Mouse (Mus musculus) liver, adult 2 months (tissue): ENCODE results near the gene Crybg1. TPM values are rescaled to one million over a fixed set of nuclear protein-coding genes. Genes with fewer than 3 reads are reported as not detected.

Source experiments
- DNase-seq: peaks from one replicate; pipeline ENCODE4 v3.0.0-alpha.2; 2011; ENCODE audit warnings: low read depth, low spot score; ENCODE audit errors: extremely low read depth
- H3K27ac ChIP-seq: fragments of 200-500 bp; replicated peaks from 2 replicates; pipeline ENCODE4 v1.5.1; 2012; ENCODE audit warnings: low read depth, mild to moderate bottlenecking, control low read depth, inconsistent platforms, low read length; ENCODE audit not compliant: insufficient read depth
- H3K27me3 ChIP-seq: fragments of 200-500 bp; 2 replicates; pipeline ENCODE4 v1.6.1; 2012; ENCODE audit warnings: mild to moderate bottlenecking, moderate library complexity, low read length, inconsistent platforms; ENCODE audit not compliant: control insufficient read depth, insufficient read depth
- H3K36me3 ChIP-seq: fragments of 200-500 bp; 2 replicates; pipeline ENCODE4 v1.6.1; 2012; ENCODE audit warnings: low read length, inconsistent platforms; ENCODE audit not compliant: control insufficient read depth, insufficient read depth
- H3K4me1 ChIP-seq: fragments of 200-500 bp; 2 replicates; pipeline ENCODE4 v1.6.1; 2011; ENCODE audit warnings: low read length; ENCODE audit not compliant: control insufficient read depth, insufficient read depth
- H3K4me3 ChIP-seq: fragments of 200-500 bp; 2 replicates; pipeline ENCODE4 v1.5.1; 2011; ENCODE audit warnings: low read depth, mild to moderate bottlenecking, control low read depth, low read length, moderate library complexity; ENCODE audit not compliant: insufficient read depth
- H3K79me2 ChIP-seq: fragments of 200-500 bp; 2 replicates; pipeline ENCODE4 v1.6.1; 2012; ENCODE audit warnings: inconsistent platforms, mild to moderate bottlenecking, low read length, moderate library complexity; ENCODE audit not compliant: control insufficient read depth, insufficient read depth
- H3K9ac ChIP-seq: fragments of 200-500 bp; 2 replicates; pipeline ENCODE4 v1.6.1; 2012; ENCODE audit warnings: low read depth, mild to moderate bottlenecking, control low read depth, inconsistent platforms, low read length
- CTCF ChIP-seq: fragments of 200-500 bp; IDR thresholded peaks from 2 replicates; pipeline ENCODE4 v1.5.1; 2011; ENCODE audit warnings: low read depth, low read length, control low read depth
- POLR2A ChIP-seq: fragments of 200-500 bp; IDR thresholded peaks from 2 replicates; pipeline ENCODE4 v1.6.1; 2011; ENCODE audit warnings: low read length, control low read depth; ENCODE audit not compliant: insufficient read depth; ENCODE audit errors: extremely low read depth
- WGBS: fragments of 180-500 bp; shearing (Covaris S2); methylation state at CpG from one replicate; pipeline ENCODE4 v1.1.7; 2018; 5-methylcytosine and 5-hydroxymethylcytosine counted together
- polyA plus RNA-seq: library from polyadenylated mRNA; depleted of rRNA; stranded (reverse); fragments of >200 nt; gene quantifications from 2 replicates; pipeline ENCODE4 v1.2.3, GENCODE M21; 2012
- total RNA-seq: library from RNA; depleted of rRNA; stranded (reverse); fragments of >200 nt; gene quantifications from 2 replicates; pipeline ENCODE4 v1.2.3, GENCODE M21; 2014

Gene Crybg1
- total and polyA plus RNA-seq, 2 experiments = 3.2 to 13.0 TPM

- DNase-seq = no peak
- WGBS = 81% methylated on average over 8 of the region's 8 CpGs
- Histone ChIP-seq H3K4me1 (no peaks in the 10 kb centered on the region), H3K4me3 (no peak overlapping the region), H3K36me3 (no peaks in the 10 kb centered on the region), H3K79me2 (no peaks in the 10 kb centered on the region), H3K27me3 (no peaks in the 10 kb centered on the region), H3K27ac (no peak overlapping the region), H3K9ac (no peak overlapping the region)
- no peak for TF ChIP-seq POLR2A
- TF ChIP-seq CTCF = no peak
Observed at GRCm38 (mm10) chr10:44164258-44164975, 15.8 kb upstream of the Crybg1 start.

- DNase-seq = no peak
- 72% methylated on average over 4 of the region's 4 CpGs for WGBS
Observed at GRCm38 (mm10) chr10:44163028-44163427, 14.4 kb upstream of the Crybg1 start.

GRCm38 (mm10) chr10:44160150-44160549 is 11.5 kb upstream of the Crybg1 start:
- no peak overlapping the region for H3K9ac ChIP-seq
- H3K27me3 ChIP-seq = no peaks in the 10 kb centered on the region
- WGBS = 51% methylated on average over 4 of the region's 4 CpGs
- TF ChIP-seq CTCF (no peak), POLR2A (no peak)
- H3K79me2 ChIP-seq = no peaks in the 10 kb centered on the region
- H3K27ac ChIP-seq = no peak overlapping the region
- no peaks in the 10 kb centered on the region for H3K36me3 ChIP-seq
- no peak overlapping the region for H3K4me3 ChIP-seq
- H3K4me1 ChIP-seq = no peaks in the 10 kb centered on the region
- no peak for DNase-seq

More at GRCm38 (mm10) chr10:44163028-44163427, 14.4 kb upstream of the Crybg1 start:
- Histone ChIP-seq H3K36me3 (no peaks in the 10 kb centered on the region), H3K9ac (no peak overlapping the region), H3K4me1 (no peaks in the 10 kb centered on the region), H3K27ac (no peak overlapping the region), H3K79me2 (no peaks in the 10 kb centered on the region), H3K27me3 (no peaks in the 10 kb centered on the region), H3K4me3 (no peak overlapping the region)
- no peak for TF ChIP-seq POLR2A
- no peak for TF ChIP-seq CTCF

- H3K4me1 ChIP-seq = no peaks in the 10 kb centered on the region
- TF ChIP-seq CTCF (no peak), POLR2A (no peak)
- H3K27me3 ChIP-seq = no peaks in the 10 kb centered on the region
- no peak overlapping the region for H3K9ac ChIP-seq
- no peaks in the 10 kb centered on the region for H3K79me2 ChIP-seq
- H3K27ac ChIP-seq = no peak overlapping the region
- no peak overlapping the region for H3K4me3 ChIP-seq
- WGBS = 75% methylated on average over 2 of the region's 2 CpGs
- no peaks in the 10 kb centered on the region for H3K36me3 ChIP-seq
- DNase-seq = no peak
Observed at GRCm38 (mm10) chr10:44157489-44157888, 8.8 kb upstream of the Crybg1 start.

- Histone ChIP-seq H3K27me3 (no peaks in the 10 kb centered on the region), H3K36me3 (no peaks in the 10 kb centered on the region), H3K27ac (no peak overlapping the region), H3K4me3 (no peak overlapping the region), H3K4me1 (no peaks in the 10 kb centered on the region), H3K79me2 (no peaks in the 10 kb centered on the region), H3K9ac (no peak overlapping the region)
- WGBS = 93% methylated on average over 2 of the region's 2 CpGs
- DNase-seq = no peak
- no peak for TF ChIP-seq POLR2A
- TF ChIP-seq CTCF = no peak
Observed at GRCm38 (mm10) chr10:44150501-44150900, 1.8 kb upstream of the Crybg1 start.

GRCm38 (mm10) chr10:44143401-44143800 is 5.3 kb downstream of the Crybg1 start:
- no peaks in the 10 kb centered on the region for H3K36me3 ChIP-seq
- no peaks in the 10 kb centered on the region for H3K79me2 ChIP-seq
- no peaks in the 10 kb centered on the region for H3K27me3 ChIP-seq
- no peak overlapping the region for H3K27ac ChIP-seq
- no peaks in the 10 kb centered on the region for H3K4me1 ChIP-seq
- TF ChIP-seq CTCF = no peak
- TF ChIP-seq POLR2A = no peak
- DNase-seq = no peak
- H3K9ac ChIP-seq = no peak overlapping the region
- WGBS = 90% methylated on average over 10 of the region's 10 CpGs
- H3K4me3 ChIP-seq = no peak overlapping the region
